Mouse (Mus musculus) liver, embryonic 11.5 days (tissue): ENCODE measurements around the gene Olfr381. TPM values are rescaled to one million over a fixed set of nuclear protein-coding genes. Genes with fewer than 3 reads are reported as not detected.
"Not testable (repeated sequence)": the region's sequence is repeated elsewhere in the genome, so short reads cannot be mapped to it uniquely, and the experiment has no call there.

Experiments
- ATAC-seq: fragments of 200-750 bp; cut with Nextera tagmentation; replicated peaks from 2 replicates; pipeline ENCODE4 v1.8.0; 2017; ENCODE audit warnings: moderate number of reproducible peaks, mild to moderate bottlenecking, moderate TSS enrichment, moderate library complexity; ENCODE audit not compliant: low FRiP score
- DNase-seq: peaks from one replicate; pipeline ENCODE4 v3.0.0-alpha.2; 2017; ENCODE audit warnings: low spot score
- H3K27ac ChIP-seq: fragments of 300-500 bp; sonication (generic); 2 replicates; pipeline ENCODE4 v1.5.1; 2014; ENCODE audit warnings: mild to moderate bottlenecking, low read depth, low read length, control low read depth
- H3K27me3 ChIP-seq: fragments of 300-500 bp; sonication (generic); replicated peaks from 2 replicates; pipeline ENCODE4 v1.6.1; 2014; ENCODE audit warnings: low read length, mixed read lengths; ENCODE audit not compliant: control insufficient read depth, insufficient read depth
- H3K36me3 ChIP-seq: fragments of 300-500 bp; sonication (generic); 2 replicates; pipeline ENCODE4 v1.6.1; 2014; ENCODE audit warnings: mild to moderate bottlenecking, low read length, moderate library complexity, mixed read lengths; ENCODE audit not compliant: control insufficient read depth, insufficient read depth
- H3K4me1 ChIP-seq: fragments of 300-500 bp; sonication (generic); replicated peaks from 2 replicates; pipeline ENCODE4 v1.6.1; 2014; ENCODE audit warnings: low read length, mixed read lengths; ENCODE audit not compliant: control insufficient read depth, insufficient read depth
- H3K4me2 ChIP-seq: fragments of 300-500 bp; sonication (generic); 2 replicates; pipeline ENCODE4 v1.6.1; 2014; ENCODE audit warnings: mild to moderate bottlenecking, control low read depth, moderate library complexity
- H3K4me3 ChIP-seq: fragments of 300-500 bp; sonication (generic); 2 replicates; pipeline ENCODE4 v1.5.1; 2014; ENCODE audit warnings: low read depth, low read length, control low read depth
- H3K9ac ChIP-seq: fragments of 300-500 bp; sonication (generic); 2 replicates; pipeline ENCODE4 v1.6.1; 2014; ENCODE audit warnings: low read depth, low read length, control low read depth
- H3K9me3 ChIP-seq: fragments of 300-500 bp; sonication (generic); 2 replicates; pipeline ENCODE4 v1.6.1; 2016; ENCODE audit warnings: low read length, inconsistent platforms, mixed read lengths; ENCODE audit not compliant: control insufficient read depth
- WGBS: fragments of 180-500 bp; shearing (Covaris S2); extraction: QIAGEN DNeasy Blood & Tissue Kit; methylation state at CpG from one replicate; pipeline ENCODE4 v1.1.7; 2014; 5-methylcytosine and 5-hydroxymethylcytosine counted together
- polyA plus RNA-seq: library from polyadenylated mRNA; unstranded; fragments of >200 nt; fragmentation: Nextera tagmentation; extraction: Ambion mirVana; gene quantifications from 2 replicates; pipeline ENCODE4 v1.2.1, GENCODE M21; 2014

Olfr381 gene
- polyA plus RNA-seq, result not detected in 2 replicates

DNA sequence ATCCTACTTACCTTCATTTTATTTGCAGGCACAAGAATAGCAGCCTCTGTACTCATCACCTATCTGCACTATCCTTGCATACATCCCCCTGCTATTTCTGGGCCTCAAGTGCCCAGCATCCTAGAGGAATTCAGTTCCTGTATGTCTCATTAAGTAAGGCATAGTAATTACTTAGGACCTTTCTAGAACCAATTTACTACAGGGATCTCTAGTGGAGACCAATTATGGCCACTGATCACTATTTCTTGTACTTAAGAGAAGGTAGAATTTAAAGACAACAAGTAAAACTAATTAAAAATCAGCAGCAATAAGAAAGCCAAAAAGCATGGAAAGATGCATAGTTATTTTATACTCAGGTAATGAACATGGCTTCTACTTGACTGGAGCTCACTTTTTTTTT is at the start of gene Olfr381:
Gene Olfr381, minus strand, starts transcription at position 101 of the 400 bp plus-strand sequence.
- no peak for ATAC-seq
- Histone ChIP-seq H3K4me3 (no peak within 1 kb of the TSS), H3K9me3 (no peaks in the 10 kb centered on the region), H3K9ac (no peak within 1 kb of the TSS), H3K27ac (no peak within 1 kb of the TSS), H3K4me1 (no peaks in the 10 kb centered on the region), H3K36me3 (no peaks in the 10 kb centered on the region), H3K27me3 (no peaks in the 10 kb centered on the region), H3K4me2 (no peak within 1 kb of the TSS)
- no peak for DNase-seq

GRCm38 (mm10) chr11:73528971-73529370 is 37.6 kb upstream of the Olfr381 start:
- DNase-seq, H3K9ac ChIP-seq, ATAC-seq, H3K27ac ChIP-seq, H3K36me3 ChIP-seq, H3K4me2 ChIP-seq, H3K27me3 ChIP-seq, H3K4me3 ChIP-seq, H3K4me1 ChIP-seq, H3K9me3 ChIP-seq: not testable (repeated sequence)
- 79% methylated on average over 1 of the region's 1 CpGs for WGBS

- ATAC-seq (no peak), DNase-seq (no peak)
- Histone ChIP-seq H3K36me3 (no peaks in the 10 kb centered on the region), H3K27ac (no peak within 1 kb of the TSS), H3K4me2 (no peak within 1 kb of the TSS), H3K9me3 (0 out of 2 replicates have a peak, but pooled peaks cover 2% of the 10 kb centered on the region), H3K4me3 (no peak within 1 kb of the TSS), H3K9ac (no peak within 1 kb of the TSS), H3K27me3 (no peaks in the 10 kb centered on the region), H3K4me1 (no peaks in the 10 kb centered on the region)
Measured at GRCm38 (mm10) chr11:73517097-73517496, 25.7 kb upstream of the Olfr381 start, which contains the start of gene Olfr382. Gene Olfr382, minus strand, starts transcription at chr11:73517197.

DNA sequence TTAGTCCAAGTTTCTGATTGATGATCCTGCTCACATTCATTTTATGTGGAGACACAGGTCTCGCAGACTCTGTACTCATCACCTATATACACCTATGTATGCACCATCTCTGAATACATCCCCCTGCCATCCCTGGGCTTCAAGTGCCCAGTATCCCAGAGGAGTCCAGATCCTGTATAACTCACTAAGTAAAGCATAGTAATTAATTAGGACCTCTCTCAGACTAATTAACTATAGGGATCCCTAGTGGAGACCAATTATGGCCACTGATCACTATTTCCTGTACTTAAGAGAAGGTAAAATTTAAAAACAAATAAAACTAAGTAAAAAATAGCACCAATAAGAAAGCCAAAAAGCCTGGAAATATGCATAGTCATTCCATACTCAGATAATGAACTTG is 34.0 kb downstream of the Olfr381 start, which contains the start of gene Olfr380:
Gene Olfr380, minus strand, starts transcription at position 101 of the 400 bp plus-strand sequence.
- DNase-seq (no peak), ATAC-seq (no peak)
- 96% methylated on average over 1 of the region's 1 CpGs for WGBS
- no peaks in the 10 kb centered on the region for H3K4me1 ChIP-seq
- no peaks in the 10 kb centered on the region for H3K36me3 ChIP-seq
- no peak within 1 kb of the TSS for H3K27ac ChIP-seq
- no peak within 1 kb of the TSS for H3K4me2 ChIP-seq
- H3K9ac ChIP-seq, result no peak within 1 kb of the TSS
- no peaks in the 10 kb centered on the region for H3K27me3 ChIP-seq
- no peak within 1 kb of the TSS for H3K4me3 ChIP-seq
- H3K9me3 ChIP-seq, result no peaks in the 10 kb centered on the region

Other genes starting within 250 kb of the Olfr381 start
- 0.04 TPM in 1 of 2 replicates, not detected in the other for gene Trpv3, start 224.2 kb downstream of the Olfr381 start, polyA plus RNA-seq
- 0.82 and 2.1 TPM in 2 replicates for gene Aspa, start 162.0 kb downstream of the Olfr381 start, polyA plus RNA-seq
- gene Gm49340, start 161.9 kb downstream of the Olfr381 start, polyA plus RNA-seq, result not detected in 2 replicates
- 0.32 TPM in 1 of 2 replicates, not detected in the other for gene Spata22, start 161.9 kb downstream of the Olfr381 start, polyA plus RNA-seq
- 0.16 TPM in 1 of 2 replicates, not detected in the other for gene Olfr20, start 140.8 kb downstream of the Olfr381 start, polyA plus RNA-seq
- gene Olfr376, start 120.4 kb downstream of the Olfr381 start, polyA plus RNA-seq, result not detected in 2 replicates
- not detected in 2 replicates for gene Olfr1, start 92.0 kb downstream of the Olfr381 start, polyA plus RNA-seq
- gene Olfr378, start 63.1 kb downstream of the Olfr381 start, polyA plus RNA-seq, result not detected in 2 replicates
- gene Olfr380, start 34.1 kb downstream of the Olfr381 start, polyA plus RNA-seq, result not detected in 2 replicates
- not detected in 2 replicates for gene Olfr382, start 25.6 kb upstream of the Olfr381 start, polyA plus RNA-seq
- gene Olfr385, start 101.4 kb upstream of the Olfr381 start, polyA plus RNA-seq, result not detected in 2 replicates
- gene Olfr384, start 107.0 kb upstream of the Olfr381 start, polyA plus RNA-seq, result not detected in 2 replicates
- gene Zfp735, start 197.2 kb upstream of the Olfr381 start, polyA plus RNA-seq, result not detected in 2 replicates